Mouse (Mus musculus): ENCODE measurements around the gene Anapc4. TPM values are rescaled to one million over a fixed set of nuclear protein-coding genes. Genes with fewer than 3 reads are reported as not detected.

Anapc4 gene
- total and polyA plus RNA-seq, 3 experiments: 66.4 to 87.0 (median 85.6) TPM

GRCm38 (mm10) chr5:52807030-52807429 lies 26.8 kb upstream of the Anapc4 start:
- in situ Hi-C loops (cut with MboI; ENCODE audit: low pct_ligation_motif_present, low pct_unique_long_range_greater_than_20kb, low sequenced_read_pairs): loop anchor here (25.0 kb wide), 1 partner anchor 295 kb away; no protein-coding TSS in a partner anchor
- H3K79me2 ChIP-seq (replicated peaks; ENCODE audit: control insufficient read depth, extremely low read depth, insufficient read depth, poor library complexity, severe bottlenecking): no peaks in the 10 kb centered on the region
- no peak overlapping the region for H3K27ac ChIP-seq (ENCODE audit: insufficient read depth, low read depth)
- no peak for DNase-seq (ENCODE audit: extremely low read depth)
- H3K36me3 ChIP-seq (replicated peaks in 1 of 2; ENCODE audit: control insufficient read depth in 1 of 2, insufficient read depth in 1 of 2, low read length in 1 of 2): peaks cover 50 to 82% of the 10 kb centered on the region in 2 experiments
- H3K4me3 ChIP-seq (replicated peaks in 1 of 3; ENCODE audit: low read depth in 2 of 3, low read length in 2 of 3, poor library complexity in 1 of 3): no peak overlapping the region
- no peaks in the 10 kb centered on the region for H3K27me3 ChIP-seq (replicated peaks)
- H3K9ac ChIP-seq (ENCODE audit: insufficient read depth, low read depth): no peak overlapping the region
- no peaks in the 10 kb centered on the region for H3K4me1 ChIP-seq (ENCODE audit: control insufficient read depth in 1 of 2, insufficient read depth in 2 of 2)
- no peak overlapping the region for H3K4me2 ChIP-seq (ENCODE audit: insufficient read depth, low read depth, poor library complexity, severe bottlenecking)
- no peaks in the 10 kb centered on the region for H3K9me3 ChIP-seq (replicated peaks; ENCODE audit: low read length)
- no peak for TF ChIP-seq E2F4 (IDR thresholded peaks at IDR 0.05; ENCODE audit: insufficient replicate concordance, low read depth, low read length)
- TF ChIP-seq HCFC1 (IDR thresholded peaks at IDR 0.05; ENCODE audit: low read depth, low read length): no peak
- TF ChIP-seq KAT2A (IDR thresholded peaks at IDR 0.05; ENCODE audit: insufficient replicate concordance, low read length): no peak
- no peak for TF ChIP-seq MYC (IDR thresholded peaks at IDR 0.05; ENCODE audit: low read depth, low read length)
- no peak for TF ChIP-seq POLR2A (IDR thresholded peaks at IDR 0.05; ENCODE audit: low read depth, low read length)
- TF ChIP-seq IRF4 (IDR thresholded peaks at IDR 0.05; ENCODE audit: low read depth, low read length): no peak
- no peak for TF ChIP-seq CTCF (conservative IDR thresholded peaks at IDR 0.05 in 1 of 2, IDR thresholded peaks at IDR 0.05 in 1 of 2; ENCODE audit: low read depth in 2 of 2, low read length in 2 of 2)
- TF ChIP-seq TBP (conservative IDR thresholded peaks at IDR 0.05; ENCODE audit: low read depth, low read length): no peak
- TF ChIP-seq NRF1 (IDR thresholded peaks at IDR 0.05; ENCODE audit: low read depth, low read length): no peak
- TF ChIP-seq USF1 (IDR thresholded peaks at IDR 0.05; ENCODE audit: low read depth, low read length): no peak
- dilution Hi-C loops (cut with MboI; ENCODE audit: extremely low pct_ligation_motif_present, extremely low pct_unique_long_range_greater_than_20kb, low sequenced_read_pairs): no loop called here

- TF ChIP-seq USF2 (conservative IDR thresholded peaks at IDR 0.05; ENCODE audit: low read depth, low read length) (no peak), TCF12 (IDR thresholded peaks at IDR 0.05; ENCODE audit: low read depth, low read length) (no peak), ZNF384 (IDR thresholded peaks at IDR 0.05; ENCODE audit: low read depth, low read length) (no peak), ZC3H11A (IDR thresholded peaks at IDR 0.05; ENCODE audit: low read depth, low read length) (no peak), GABPA (IDR thresholded peaks at IDR 0.05; ENCODE audit: insufficient replicate concordance, low read depth, low read length) (no peak), MXI1 (IDR thresholded peaks at IDR 0.05; ENCODE audit: low read depth, low read length) (no peak), MAFK (IDR thresholded peaks at IDR 0.05; ENCODE audit: insufficient replicate concordance, low read length) (no peak), BHLHE40 (IDR thresholded peaks at IDR 0.05; ENCODE audit: low read depth, low read length) (no peak), ZMIZ1 (IDR thresholded peaks at IDR 0.05; ENCODE audit: low read depth, low read length) (no peak), HCFC1 (IDR thresholded peaks at IDR 0.05; ENCODE audit: low read depth, low read length) (no peak), JUN (IDR thresholded peaks at IDR 0.05; ENCODE audit: insufficient read depth, low read depth, low read length) (no peak), MAX (IDR thresholded peaks at IDR 0.05; ENCODE audit: low read length) (no peak), KAT2A (IDR thresholded peaks at IDR 0.05; ENCODE audit: insufficient replicate concordance, low read length) (no peak)
These were observed 23.4 kb upstream of the Anapc4 start for GRCm38 (mm10) chr5:52810446-52810845.

More at GRCm38 (mm10) chr5:52810446-52810845, 23.4 kb upstream of the Anapc4 start:
- H3K9me3 ChIP-seq (replicated peaks; ENCODE audit: low read length): no peaks in the 10 kb centered on the region
- no peak for DNase-seq (ENCODE audit: extremely low read depth)
- dilution Hi-C loops (cut with MboI; ENCODE audit: extremely low pct_ligation_motif_present, extremely low pct_unique_long_range_greater_than_20kb, low sequenced_read_pairs): no loop called here
- H3K9ac ChIP-seq (ENCODE audit: insufficient read depth, low read depth): no peak overlapping the region
- no peaks in the 10 kb centered on the region for H3K27me3 ChIP-seq (replicated peaks)
- H3K4me3 ChIP-seq (replicated peaks in 1 of 3; ENCODE audit: low read depth in 2 of 3, low read length in 2 of 3, poor library complexity in 1 of 3): no peak overlapping the region
- H3K4me1 ChIP-seq (ENCODE audit: control insufficient read depth in 1 of 2, insufficient read depth in 2 of 2): no peaks in the 10 kb centered on the region
- H3K27ac ChIP-seq (ENCODE audit: insufficient read depth, low read depth): no peak overlapping the region
- in situ Hi-C loops (cut with MboI; ENCODE audit: low pct_ligation_motif_present, low pct_unique_long_range_greater_than_20kb, low sequenced_read_pairs): loop anchor here (25.0 kb wide), 1 partner anchor 298 kb away; no protein-coding TSS in a partner anchor
- no peak overlapping the region for H3K4me2 ChIP-seq (ENCODE audit: insufficient read depth, low read depth, poor library complexity, severe bottlenecking)
- H3K36me3 ChIP-seq (replicated peaks in 1 of 2; ENCODE audit: control insufficient read depth in 1 of 2, insufficient read depth in 1 of 2, low read length in 1 of 2): peaks cover 51 to 86% of the 10 kb centered on the region in 2 experiments
- H3K79me2 ChIP-seq (replicated peaks; ENCODE audit: control insufficient read depth, extremely low read depth, insufficient read depth, poor library complexity, severe bottlenecking): no peaks in the 10 kb centered on the region
